ENCODE assay signal across 11 mouse cellular contexts in the genomic region with DNA sequence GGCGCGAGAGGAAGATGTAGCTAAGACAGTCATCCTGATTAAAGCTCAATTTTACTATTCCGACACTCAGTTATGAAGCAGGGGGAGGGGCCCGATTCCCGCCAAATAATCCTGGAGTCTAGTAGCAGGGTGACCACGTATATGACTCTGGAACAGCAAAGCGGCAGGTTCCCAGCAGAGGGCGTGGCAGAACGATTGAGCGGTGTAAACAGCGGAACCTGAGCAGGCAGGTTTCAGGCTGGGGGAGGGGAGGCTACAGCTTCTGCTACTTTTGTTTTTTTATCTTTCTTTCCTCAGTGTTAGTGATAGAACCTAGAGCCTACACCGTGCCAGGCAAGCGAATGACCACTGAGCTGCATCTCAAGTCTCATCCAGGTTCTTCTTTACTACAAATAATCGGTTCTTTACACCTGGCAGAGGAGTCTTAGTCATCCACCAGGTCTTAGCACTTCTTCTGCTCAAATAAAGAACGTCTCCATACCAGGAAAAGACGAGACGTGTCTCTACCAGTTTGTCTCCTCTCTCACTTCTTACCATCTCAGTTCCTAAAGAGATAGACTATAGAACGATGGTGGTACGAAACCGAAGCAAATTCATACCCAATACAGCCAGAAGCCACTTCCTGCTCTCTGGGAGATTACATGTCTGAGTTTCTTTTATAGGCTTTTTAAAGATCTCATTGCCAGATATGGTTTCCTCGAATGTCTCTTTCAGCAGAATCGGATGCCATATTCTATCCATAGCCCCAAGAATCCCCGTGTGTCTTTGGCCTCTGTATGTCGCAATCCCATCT.
A peak's percentile ranks its signal among the peaks of the same experiment; 100 is the strongest.
DNase-seq lines count a peak whose midpoint lies in the region; ATAC-seq lines count a peak whose summit lies in the region.
"Had no signal": no experiment of that assay in that cellular context is flagged by ENCODE, and none has a peak within 500 bp of the region (broad histone marks: within the 10 kb centered on the region; RNA-seq: fewer than 3 reads in every experiment).

No protein-coding gene starts in this region.

- no peak overlapping the region for H3K9ac ChIP-seq in forebrain, embryonic 14.5 days (ENCODE audit: low read length)
- H3K9ac ChIP-seq: limb, embryonic 13.5 days; neural tube, embryonic 15.5 days had no signal

- intact Hi-C loops in heart, postnatal 36 days (cut with DNase I): no loop called here

- WGBS in forebrain, embryonic 14.5 days: 65% methylated on average over 24 of the region's 24 CpGs

- H3K4me1 ChIP-seq in forebrain, embryonic 14.5 days (ENCODE audit: control insufficient read depth, insufficient read depth, low read length): no peaks in the 10 kb centered on the region
- H3K4me1 ChIP-seq: limb, embryonic 13.5 days; neural tube, embryonic 15.5 days had no signal

- H3K27ac ChIP-seq in forebrain, embryonic 14.5 days (ENCODE audit: low read depth, low read length): no peak overlapping the region
- H3K27ac ChIP-seq: limb, embryonic 13.5 days; neural tube, embryonic 15.5 days had no signal

- no peaks in the 10 kb centered on the region for H3K9me3 ChIP-seq in forebrain, embryonic 14.5 days (replicated peaks; ENCODE audit: control insufficient read depth, low read length)
- H3K9me3 ChIP-seq: neural tube, embryonic 15.5 days had no signal

- no peak overlapping the region for H3K4me3 ChIP-seq in forebrain, embryonic 14.5 days (ENCODE audit: low read depth, low read length)
- H3K4me3 ChIP-seq: limb, embryonic 13.5 days; neural tube, embryonic 15.5 days had no signal

- H3K36me3 ChIP-seq in forebrain, embryonic 14.5 days (ENCODE audit: control insufficient read depth, insufficient read depth, low read length): no peaks in the 10 kb centered on the region
- H3K36me3 ChIP-seq: G1E; limb, embryonic 13.5 days; neural tube, embryonic 15.5 days had no signal

- ATAC-seq in CD4-positive, CD25-positive, alpha-beta regulatory T cell, adult 4 months: peak; percentile 91
- ATAC-seq in forebrain, embryonic 14.5 days: no peak

- peak; percentile 6 for DNase-seq in heart, postnatal 4 days
- DNase-seq in heart, postnatal 36 days: no peak
- peak; percentile 85 for DNase-seq in induced T-regulatory cell, adult 2 months (ENCODE audit: low read depth)
- DNase-seq in lung, postnatal 10 days: peak; percentile 14
- no peak for DNase-seq in forebrain, embryonic 14.5 days (ENCODE audit: low spot score)
- no peak for DNase-seq in right cerebral cortex, postnatal 4 days
- no peak for DNase-seq in gastrocnemius, adult 8-10 months (ENCODE audit: low spot score in 2 of 2)

- H3K27me3 ChIP-seq in forebrain, embryonic 14.5 days (replicated peaks; ENCODE audit: control insufficient read depth, insufficient read depth, low read length): no peaks in the 10 kb centered on the region
- H3K27me3 ChIP-seq: limb, embryonic 13.5 days; neural tube, embryonic 15.5 days had no signal

- H3K4me2 ChIP-seq in forebrain, embryonic 14.5 days (ENCODE audit: low read length): no peak overlapping the region
- H3K4me2 ChIP-seq: limb, embryonic 13.5 days; neural tube, embryonic 15.5 days had no signal

Comparison
In these comparisons a context has a peak if more than half of its experiments do, and no peak if none do; other contexts are left out.
1. DNase-seq: peak in heart, postnatal 4 days (single experiment), induced T-regulatory cell, adult 2 months (single experiment) and lung, postnatal 10 days (single experiment); none in heart, postnatal 36 days (0 of 2), forebrain, embryonic 14.5 days (single experiment), right cerebral cortex, postnatal 4 days (single experiment) and gastrocnemius, adult 8-10 months (0 of 2).